Mouse (Mus musculus) neutrophil, adult 5-6 weeks (primary cell): Measurements from ENCODE around the gene Il15ra. TPM values are rescaled to one million over a fixed set of nuclear protein-coding genes. Genes with fewer than 3 reads are reported as not detected.
"Not testable (repeated sequence)": the region's sequence is repeated elsewhere in the genome, so short reads cannot be mapped to it uniquely, and the experiment has no call there.

Experiments used
- ATAC-seq: fragments of 151-379, 151-347 bp; 2 replicates; pipeline ENCODE4 v1.8.0; 2017; ENCODE audit warnings: mild to moderate bottlenecking, moderate TSS enrichment; ENCODE audit not compliant: insufficient number of reproducible peaks, poor library complexity, low FRiP score, severe bottlenecking; ENCODE audit errors: extremely low read depth
- total RNA-seq: library from RNA; stranded (forward); fragments of 200-1000 nt; gene quantifications from 2 replicates; pipeline ENCODE4 v1.2.3, GENCODE M21; 2017

The Il15ra gene
- total RNA-seq, 1 experiment from 2014 or later, result 12.1 TPM

DNA sequence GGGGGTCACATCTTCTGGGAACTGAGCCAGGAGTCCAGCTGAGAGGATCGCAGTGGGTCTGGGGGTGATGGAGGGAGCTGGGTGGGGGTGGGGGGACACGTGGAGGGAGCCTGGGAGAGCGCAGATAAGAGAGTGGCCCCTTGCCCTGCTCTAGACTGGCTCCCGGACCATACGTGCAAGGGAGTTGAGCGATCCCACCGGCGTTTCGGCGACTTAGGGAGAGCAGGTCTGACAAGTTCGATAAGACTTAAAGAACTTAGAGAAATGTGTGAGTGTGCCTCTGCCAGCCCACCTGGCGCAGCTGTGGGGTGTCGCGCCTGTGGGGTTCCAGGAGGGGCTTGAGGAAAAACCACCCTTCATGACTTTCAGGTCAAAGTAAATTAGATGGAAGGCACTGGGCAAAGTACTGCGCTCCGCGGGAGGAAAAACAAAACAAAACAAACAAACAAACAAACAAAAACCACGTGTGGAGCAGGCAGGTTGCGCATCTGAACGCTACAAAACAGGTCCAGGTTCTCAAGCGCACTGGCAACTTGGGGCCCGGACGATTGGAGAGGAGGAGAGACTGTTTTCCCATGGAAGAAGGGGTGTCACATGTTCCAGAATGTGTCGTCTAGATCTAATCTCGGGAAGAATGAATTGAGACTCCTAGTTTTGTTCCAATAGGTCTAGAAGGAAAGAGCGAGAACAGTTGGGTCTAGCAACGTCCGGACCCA is 1.1 kb downstream of the Il15ra start:
- no peak for ATAC-seq

DNA sequence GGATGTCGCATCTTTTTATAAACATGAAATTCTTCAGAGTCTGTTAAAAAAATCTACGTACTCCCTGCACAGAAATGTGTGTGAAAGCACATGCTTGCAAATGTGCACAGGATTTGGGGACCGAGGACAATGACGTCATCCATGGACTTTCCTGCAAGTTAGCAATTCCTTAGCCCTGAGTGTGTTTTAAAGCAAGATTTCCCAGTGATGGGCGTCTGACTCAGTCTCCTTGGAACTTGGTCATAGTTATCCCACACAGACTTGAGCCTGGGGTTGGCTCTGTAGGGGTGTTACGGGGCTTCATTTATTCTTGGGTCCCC is 1.6 kb downstream of the Il15ra start:
- no peak for ATAC-seq

DNA sequence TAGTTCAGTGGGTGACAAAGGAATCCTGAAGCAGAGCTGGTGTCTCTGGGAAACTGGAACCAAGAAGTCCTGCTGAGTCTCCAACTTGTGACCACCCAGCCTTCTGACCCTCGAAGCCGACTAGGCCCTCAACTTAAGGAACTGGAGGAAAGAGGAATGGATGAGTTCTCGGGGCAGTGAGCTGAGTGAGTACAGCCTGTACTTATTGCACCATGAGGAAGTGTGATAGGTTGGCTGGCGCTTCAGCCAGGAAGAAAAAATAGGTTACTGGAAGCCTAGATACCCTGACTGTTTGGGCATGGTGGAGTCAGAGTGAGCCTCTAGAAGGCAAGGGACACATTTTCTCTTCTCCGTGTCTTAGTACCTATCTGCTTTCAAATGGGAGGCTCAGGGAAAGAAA is 3.4 kb downstream of the Il15ra start:
- ATAC-seq, result no peak

- ATAC-seq, result not testable (repeated sequence)
Observed at GRCm38 (mm10) chr2:11710101-11710500, 5.0 kb downstream of the Il15ra start.

DNA sequence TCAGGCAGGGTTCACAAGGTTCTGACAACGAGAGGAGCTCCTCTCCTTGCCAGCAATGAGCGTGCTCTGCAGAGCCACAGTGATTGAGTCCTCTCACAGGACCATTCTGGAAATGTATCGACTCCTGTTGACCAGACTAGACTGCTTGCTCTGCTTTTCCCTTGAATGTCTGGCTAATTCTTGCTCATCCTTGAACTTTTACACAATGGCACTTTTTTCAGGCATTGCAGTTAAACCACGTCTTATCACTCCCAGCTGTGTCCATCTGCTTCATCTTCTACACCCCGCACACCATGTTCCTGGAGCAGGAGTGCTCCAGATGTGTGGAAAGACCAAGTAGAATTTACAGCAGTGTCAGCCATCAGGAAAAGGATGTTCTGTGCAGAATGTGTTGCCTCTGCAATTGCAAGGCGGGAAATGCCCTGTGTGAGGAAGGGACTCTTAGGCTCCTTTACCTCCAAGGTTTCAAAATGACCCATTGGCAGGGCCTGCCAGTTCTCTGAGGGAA is 7.4 kb downstream of the Il15ra start:
- ATAC-seq, result no peak

DNA sequence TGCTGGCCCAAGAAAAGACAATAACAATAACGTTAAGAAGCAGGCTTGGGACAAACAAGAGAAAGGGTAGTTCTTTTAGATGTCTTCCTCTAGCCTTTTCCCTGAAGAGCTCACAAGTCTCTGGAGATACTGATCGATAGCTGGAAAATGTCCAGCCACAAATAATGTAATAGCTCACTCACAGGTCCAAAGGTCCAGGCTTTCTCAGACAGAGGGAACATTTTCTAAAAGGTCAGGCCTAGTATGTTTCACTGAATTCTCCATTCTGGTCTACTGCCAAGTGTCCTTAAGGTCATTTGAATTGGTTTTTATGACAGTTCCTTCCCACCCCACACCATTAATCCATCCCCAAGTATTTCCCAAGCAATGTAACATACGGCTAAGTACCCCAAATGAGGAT is 7.9 kb downstream of the Il15ra start:
- no peak for ATAC-seq

GRCm38 (mm10) chr2:11714535-11714934 is 9.4 kb downstream of the Il15ra start:
- ATAC-seq, result no peak

GRCm38 (mm10) chr2:11718573-11718972 is 13.5 kb downstream of the Il15ra start:
- ATAC-seq, result no peak

DNA sequence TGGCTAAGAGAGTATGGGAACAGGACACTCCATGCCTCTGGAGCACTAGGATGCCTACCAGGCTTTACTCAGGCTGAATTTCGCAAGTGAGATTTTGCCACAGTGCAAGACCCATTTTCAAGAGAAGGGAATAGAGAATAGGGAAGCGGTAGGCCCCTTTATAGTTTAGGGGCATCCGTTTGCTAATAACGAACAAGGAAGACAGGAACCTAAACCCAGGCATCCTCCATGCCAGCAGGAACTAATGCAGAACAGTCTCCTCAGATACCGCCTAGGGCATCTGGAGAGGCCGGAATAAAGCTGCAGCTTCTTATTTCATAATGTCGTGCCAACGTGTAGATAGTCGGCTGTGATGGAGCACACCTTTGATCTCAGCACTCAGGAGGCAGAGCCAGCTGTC is 17.5 kb downstream of the Il15ra start:
- no peak for ATAC-seq

GRCm38 (mm10) chr2:11727574-11727973 is 22.5 kb downstream of the Il15ra start:
- no peak for ATAC-seq

GRCm38 (mm10) chr2:11729091-11729490 is 24.0 kb downstream of the Il15ra start:
- no peak for ATAC-seq

GRCm38 (mm10) chr2:11732978-11733377 is 27.9 kb downstream of the Il15ra start:
- ATAC-seq, result no peak

- ATAC-seq, result no peak
Observed at GRCm38 (mm10) chr2:11735853-11736252, 30.8 kb downstream of the Il15ra start.

- no peak for ATAC-seq
Observed at GRCm38 (mm10) chr2:11738794-11739193, 33.7 kb downstream of the Il15ra start.

GRCm38 (mm10) chr2:11739516-11740051 is 34.5 kb downstream of the Il15ra start:
- ATAC-seq, result peak; percentile 89

- no peak for ATAC-seq
Observed at GRCm38 (mm10) chr2:11762541-11762940, 57.5 kb downstream of the Il15ra start.

DNA sequence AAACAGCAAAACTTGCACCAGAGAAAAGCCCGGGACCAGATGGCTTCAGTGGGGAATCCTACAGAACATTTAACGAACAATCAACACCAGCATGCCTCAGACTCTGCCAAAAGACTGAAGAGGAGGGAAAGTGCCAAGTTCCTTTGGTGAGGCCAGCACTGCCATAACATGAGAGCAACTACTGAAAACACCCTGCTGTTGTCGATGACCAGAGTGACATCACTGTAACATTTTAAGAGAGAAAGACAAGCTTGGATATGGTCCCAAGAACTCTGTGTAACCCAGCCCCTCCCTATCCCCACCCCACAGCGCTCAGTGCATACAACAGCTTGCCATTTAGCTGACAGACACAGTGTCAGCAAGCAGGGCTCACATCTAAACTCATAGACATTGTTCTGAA is 60.6 kb downstream of the Il15ra start:
- ATAC-seq, result no peak

DNA sequence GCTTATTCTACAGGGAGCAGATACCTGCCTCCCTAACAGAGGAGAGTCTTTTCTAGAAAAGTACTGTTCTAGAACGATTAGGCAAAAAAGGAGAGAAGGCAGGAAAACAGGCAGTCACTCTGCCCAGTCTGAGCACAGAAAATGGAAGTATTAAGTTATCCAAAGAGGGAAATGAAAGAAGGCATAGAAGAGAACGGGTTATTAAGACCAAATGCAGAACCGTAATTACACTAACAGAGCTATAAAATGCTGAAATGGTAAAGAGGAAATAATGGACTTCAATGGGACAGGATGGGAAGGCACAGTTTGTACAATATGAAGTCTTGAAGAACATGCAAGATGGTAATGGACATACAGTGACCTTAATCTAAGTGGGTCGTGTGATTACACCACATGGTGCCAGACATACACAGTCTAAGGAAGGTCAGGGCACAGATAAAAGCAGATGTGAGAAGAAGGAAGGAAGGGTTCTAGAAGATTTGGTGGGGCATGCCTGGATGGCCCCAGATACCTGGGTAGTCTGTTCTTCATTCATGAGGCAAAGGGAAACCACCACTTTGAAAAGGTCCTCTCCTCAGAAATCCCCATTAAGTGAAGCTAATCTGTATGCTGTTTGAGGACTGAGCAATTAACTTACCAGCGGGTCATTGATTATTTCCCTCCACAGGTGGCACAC is 61.5 kb downstream of the Il15ra start:
- no peak for ATAC-seq

GRCm38 (mm10) chr2:11767161-11767545 is 62.1 kb downstream of the Il15ra start:
- no peak for ATAC-seq

GRCm38 (mm10) chr2:11771701-11772100 is 66.6 kb downstream of the Il15ra start:
- no peak for ATAC-seq
